Mouse (Mus musculus) skeletal muscle tissue, adult 2 months (tissue): ENCODE measurements at regions not wholly inside any gene's neighbourhood (a gene's known extent, or its start where the extent isn't known, plus 50 kb on each side); places are given as distances from the start of the nearest gene placed in this dataset.

ENCODE experiments used
- DNase-seq: peaks from one replicate; pipeline ENCODE4 v3.0.0-alpha.2; 2012; ENCODE audit warnings: low read depth, low spot score

DNA sequence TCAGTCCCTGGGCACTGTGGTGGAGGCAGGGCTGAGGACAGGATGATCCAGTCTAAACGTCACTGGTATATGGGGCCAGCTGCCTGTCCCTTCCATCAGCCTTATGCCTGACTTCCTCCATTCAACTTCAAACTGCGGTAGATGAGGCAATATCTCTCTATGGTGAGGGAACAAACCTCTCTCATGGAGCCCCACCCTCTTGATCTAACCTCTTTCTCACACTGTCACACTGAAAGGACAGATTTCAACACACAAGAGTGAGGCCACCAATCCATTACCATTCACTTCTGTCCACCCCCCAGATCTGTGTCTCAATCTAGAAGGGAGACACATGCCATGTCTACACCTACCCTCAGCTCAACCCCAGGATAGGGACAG, 92.5 kb upstream of the Smad3 start:
- no peak for DNase-seq

- DNase-seq, result no peak
Observed at GRCm38 (mm10) chr9:63849564-63850315, 91.9 kb upstream of the Smad3 start.

DNA sequence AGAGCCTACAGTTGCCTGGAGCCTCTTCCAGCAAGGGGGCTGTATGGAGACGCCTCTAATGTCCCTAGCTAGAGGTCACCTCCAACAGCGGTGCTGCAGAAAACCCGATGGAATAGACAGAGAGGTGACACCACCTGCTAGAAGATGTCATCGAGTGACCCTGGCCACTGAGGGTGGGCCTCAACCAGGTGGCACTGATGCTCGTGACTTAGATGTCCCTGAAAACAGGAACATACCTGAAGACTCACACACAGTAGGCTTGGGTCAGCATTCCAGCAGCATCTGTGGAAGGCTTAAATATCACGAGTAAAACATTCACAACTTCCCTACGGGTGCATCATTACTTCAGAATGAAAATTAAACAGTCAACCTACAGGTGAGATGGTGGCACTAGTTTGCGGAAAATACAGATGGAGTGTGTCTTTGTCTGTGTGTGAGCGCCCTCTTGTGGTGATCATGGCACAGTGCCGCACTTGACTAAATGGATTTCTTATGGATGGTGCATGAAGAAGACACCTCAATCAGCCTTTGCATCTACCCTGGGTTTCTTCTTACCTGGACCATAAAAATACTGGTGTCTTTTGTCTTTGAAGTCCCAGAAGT, 86.2 kb upstream of the Smad3 start:
- peak; percentile 70 for DNase-seq

GRCm38 (mm10) chr9:63843431-63843830, 85.6 kb upstream of the Smad3 start:
- no peak for DNase-seq

- DNase-seq, result no peak
Observed at GRCm38 (mm10) chr9:63841102-63841501, 83.3 kb upstream of the Smad3 start.

GRCm38 (mm10) chr9:63838996-63839772, 81.4 kb upstream of the Smad3 start:
- DNase-seq, result no peak

GRCm38 (mm10) chr9:63837552-63837951, 79.8 kb upstream of the Smad3 start:
- no peak for DNase-seq

DNA sequence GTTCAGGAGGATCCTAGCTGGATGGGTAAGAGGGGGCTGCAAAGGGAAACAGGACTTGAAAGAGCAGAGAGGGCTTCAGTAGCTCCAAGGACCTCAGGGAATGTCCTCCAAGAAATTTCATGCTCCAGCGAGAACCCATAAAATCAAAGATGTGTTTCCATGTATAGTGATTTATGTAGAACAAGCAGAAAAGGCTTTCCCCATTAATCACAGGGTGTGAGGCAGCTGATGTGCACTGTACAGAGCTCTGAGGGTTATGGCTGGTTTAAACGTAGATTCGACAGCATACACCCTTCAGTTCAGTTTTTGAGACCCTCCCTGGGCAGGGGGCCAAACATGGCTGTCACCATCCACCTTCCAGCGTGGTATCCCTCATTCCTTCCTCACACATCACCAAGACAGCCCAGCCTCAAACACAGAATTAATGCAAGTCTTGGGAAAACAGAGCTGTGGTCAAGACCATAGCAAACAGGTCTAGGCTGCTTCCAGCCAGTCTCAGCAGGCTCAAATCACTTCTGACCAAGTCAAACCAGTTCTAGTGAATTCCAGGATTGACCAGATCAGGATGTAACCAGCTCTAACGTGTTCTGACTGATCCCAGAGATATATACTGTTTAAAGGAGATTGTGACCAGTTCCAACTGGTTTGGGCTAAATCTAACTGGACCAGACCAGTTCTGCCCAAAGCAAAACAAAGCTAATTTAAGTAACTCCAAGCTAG, 78.9 kb upstream of the Smad3 start:
- no peak for DNase-seq

- DNase-seq, result no peak
Observed at GRCm38 (mm10) chr9:63836036-63836435, 78.2 kb upstream of the Smad3 start.

DNA sequence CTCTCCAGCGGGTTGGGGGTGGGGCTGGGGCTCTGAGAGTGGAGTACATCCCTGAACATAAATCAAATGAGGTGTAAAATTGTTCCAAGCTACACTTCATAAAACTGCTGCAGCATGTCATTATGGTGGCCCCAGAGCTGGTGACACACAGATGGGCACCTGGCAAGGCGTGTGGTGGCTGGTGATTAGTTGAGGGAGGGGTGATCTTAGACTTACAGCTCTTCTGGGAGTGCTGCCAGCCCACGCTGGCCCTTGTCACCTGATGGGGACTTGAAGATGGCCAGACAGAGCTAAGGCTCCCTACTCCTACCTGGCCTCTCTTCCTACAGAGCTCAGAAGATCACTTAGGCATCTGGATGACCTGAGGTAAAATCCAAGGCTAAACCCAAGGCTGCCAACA, 76.6 kb upstream of the Smad3 start:
- DNase-seq, result no peak

DNA sequence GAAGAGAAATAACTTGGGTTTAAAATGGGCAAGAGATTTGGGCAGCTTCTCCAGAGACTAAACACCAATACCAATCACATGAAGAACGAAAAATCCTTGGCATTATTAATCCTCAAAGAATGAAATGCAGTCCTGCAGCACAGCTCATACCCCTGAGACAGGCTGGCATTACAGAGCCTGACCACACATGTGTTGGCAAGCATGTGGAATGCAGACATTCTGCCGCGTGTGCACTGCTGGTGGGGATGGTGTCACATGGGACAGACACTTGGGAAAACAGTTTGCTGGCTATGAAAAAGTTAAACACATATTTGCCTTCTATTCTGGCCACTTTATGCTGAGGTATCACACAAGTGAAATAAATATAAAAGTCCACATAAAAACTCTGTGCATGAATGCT, 60.4 kb upstream of the Smad3 start:
- DNase-seq, result no peak

DNA sequence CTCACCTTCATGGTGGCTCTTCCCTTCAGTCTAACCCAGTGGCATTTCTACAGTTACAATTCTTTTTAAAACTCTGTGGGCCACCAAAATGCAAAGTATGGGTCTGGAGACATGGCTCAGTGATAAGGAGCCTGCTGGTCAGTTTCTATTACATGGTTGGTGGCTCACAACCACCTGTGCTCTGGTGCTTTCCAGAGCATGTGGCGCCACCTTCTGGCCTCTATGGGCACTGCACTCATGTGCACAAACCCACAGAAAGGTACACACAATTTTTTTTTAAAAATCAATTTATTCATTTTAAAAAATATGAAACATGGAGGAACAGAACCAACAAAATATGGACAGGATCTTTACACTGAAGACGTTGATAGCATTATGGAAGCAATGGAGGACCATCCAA, 58.7 kb upstream of the Smad3 start:
- no peak for DNase-seq

- no peak for DNase-seq
Observed at GRCm38 (mm10) chr9:63809901-63810587, 52.2 kb upstream of the Smad3 start.
